Mouse (Mus musculus): ENCODE measurements at regions not wholly inside any gene's neighbourhood (a gene's known extent, or its start where the extent isn't known, plus 50 kb on each side); places are given as distances from the start of the nearest gene placed in this dataset.

GRCm38 (mm10) chr3:31467882-31468281 is 157.7 kb upstream of the Slc7a14 start:
- no peak for TF ChIP-seq CTCF (conservative IDR thresholded peaks at IDR 0.05; ENCODE audit: insufficient read depth, insufficient read length, low read depth, low read length)
- no peak for TF ChIP-seq POLR2A (IDR thresholded peaks at IDR 0.05; ENCODE audit: low read depth, low read length)
- Histone ChIP-seq H3K4me3 (ENCODE audit: insufficient read depth, low read depth, low read length) (no peak overlapping the region), H3K27me3 (replicated peaks; ENCODE audit: control insufficient read depth, insufficient read depth, low read length) (no peaks in the 10 kb centered on the region), H3K27ac (ENCODE audit: insufficient read depth, low read depth, low read length) (no peak overlapping the region), H3K36me3 (ENCODE audit: control insufficient read depth, insufficient read depth, low read length) (no peaks in the 10 kb centered on the region), H3K4me1 (ENCODE audit: control insufficient read depth, insufficient read depth, low read length) (no peaks in the 10 kb centered on the region)
- DNase-seq = no peak
- WGBS = 12% methylated on average over 1 of the region's 1 CpGs

GRCm38 (mm10) chr3:31464260-31464659 is 154.1 kb upstream of the Slc7a14 start:
- no peak for TF ChIP-seq POLR2A (IDR thresholded peaks at IDR 0.05; ENCODE audit: low read depth, low read length)
- no peak for TF ChIP-seq CTCF (conservative IDR thresholded peaks at IDR 0.05; ENCODE audit: insufficient read depth, insufficient read length, low read depth, low read length)
- H3K4me1 ChIP-seq (ENCODE audit: control insufficient read depth, insufficient read depth, low read length) = no peaks in the 10 kb centered on the region
- DNase-seq = no peak
- H3K27ac ChIP-seq (ENCODE audit: insufficient read depth, low read depth, low read length) = no peak overlapping the region
- no peaks in the 10 kb centered on the region for H3K27me3 ChIP-seq (replicated peaks; ENCODE audit: control insufficient read depth, insufficient read depth, low read length)
- H3K4me3 ChIP-seq (ENCODE audit: insufficient read depth, low read depth, low read length) = no peak overlapping the region
- no peaks in the 10 kb centered on the region for H3K36me3 ChIP-seq (ENCODE audit: control insufficient read depth, insufficient read depth, low read length)
- WGBS = 66% methylated on average over 4 of the region's 4 CpGs

GRCm38 (mm10) chr3:31459456-31459855 is 149.3 kb upstream of the Slc7a14 start:
- Histone ChIP-seq H3K4me3 (ENCODE audit: insufficient read depth, low read depth, low read length) (no peak overlapping the region), H3K27ac (ENCODE audit: insufficient read depth, low read depth, low read length) (no peak overlapping the region), H3K36me3 (ENCODE audit: control insufficient read depth, insufficient read depth, low read length) (no peaks in the 10 kb centered on the region), H3K4me1 (ENCODE audit: control insufficient read depth, insufficient read depth, low read length) (no peaks in the 10 kb centered on the region), H3K27me3 (replicated peaks; ENCODE audit: control insufficient read depth, insufficient read depth, low read length) (no peaks in the 10 kb centered on the region)
- TF ChIP-seq CTCF (conservative IDR thresholded peaks at IDR 0.05; ENCODE audit: insufficient read depth, insufficient read length, low read depth, low read length) (peak; percentile 42; the same call in 1 of the 2 replicates), POLR2A (IDR thresholded peaks at IDR 0.05; ENCODE audit: low read depth, low read length) (no peak)
- DNase-seq = peak; percentile 10
- 51% methylated on average over 5 of the region's 5 CpGs for WGBS

- H3K27me3 ChIP-seq (replicated peaks; ENCODE audit: control insufficient read depth, insufficient read depth, low read length) = no peaks in the 10 kb centered on the region
- no peak overlapping the region for H3K4me3 ChIP-seq (ENCODE audit: insufficient read depth, low read depth, low read length)
- no peaks in the 10 kb centered on the region for H3K36me3 ChIP-seq (ENCODE audit: control insufficient read depth, insufficient read depth, low read length)
- TF ChIP-seq POLR2A (IDR thresholded peaks at IDR 0.05; ENCODE audit: low read depth, low read length) = no peak
- TF ChIP-seq CTCF (conservative IDR thresholded peaks at IDR 0.05; ENCODE audit: insufficient read depth, insufficient read length, low read depth, low read length) = no peak
- H3K27ac ChIP-seq (ENCODE audit: insufficient read depth, low read depth, low read length) = no peak overlapping the region
- DNase-seq = no peak
- 69% methylated on average over 3 of the region's 4 CpGs for WGBS
- no peaks in the 10 kb centered on the region for H3K4me1 ChIP-seq (ENCODE audit: control insufficient read depth, insufficient read depth, low read length)
These were observed 147.8 kb upstream of the Slc7a14 start for GRCm38 (mm10) chr3:31457938-31458337.

GRCm38 (mm10) chr3:31455031-31455430 is 144.9 kb upstream of the Slc7a14 start:
- no peak overlapping the region for H3K27ac ChIP-seq (ENCODE audit: insufficient read depth, low read depth, low read length)
- TF ChIP-seq POLR2A (IDR thresholded peaks at IDR 0.05; ENCODE audit: low read depth, low read length) (no peak), CTCF (conservative IDR thresholded peaks at IDR 0.05; ENCODE audit: insufficient read depth, insufficient read length, low read depth, low read length) (no peak)
- H3K4me1 ChIP-seq (ENCODE audit: control insufficient read depth, insufficient read depth, low read length) = no peaks in the 10 kb centered on the region
- DNase-seq = no peak
- 77% methylated on average over 5 of the region's 5 CpGs for WGBS
- H3K4me3 ChIP-seq (ENCODE audit: insufficient read depth, low read depth, low read length) = no peak overlapping the region
- H3K36me3 ChIP-seq (ENCODE audit: control insufficient read depth, insufficient read depth, low read length) = no peaks in the 10 kb centered on the region
- no peaks in the 10 kb centered on the region for H3K27me3 ChIP-seq (replicated peaks; ENCODE audit: control insufficient read depth, insufficient read depth, low read length)

- Histone ChIP-seq H3K4me1 (ENCODE audit: control insufficient read depth, insufficient read depth, low read length) (no peaks in the 10 kb centered on the region), H3K27me3 (replicated peaks; ENCODE audit: control insufficient read depth, insufficient read depth, low read length) (no peaks in the 10 kb centered on the region), H3K4me3 (ENCODE audit: insufficient read depth, low read depth, low read length) (no peak overlapping the region), H3K27ac (ENCODE audit: insufficient read depth, low read depth, low read length) (no peak overlapping the region), H3K36me3 (ENCODE audit: control insufficient read depth, insufficient read depth, low read length) (no peaks in the 10 kb centered on the region)
- WGBS = 100% methylated on average over 1 of the region's 1 CpGs
- TF ChIP-seq POLR2A (IDR thresholded peaks at IDR 0.05; ENCODE audit: low read depth, low read length) (no peak), CTCF (conservative IDR thresholded peaks at IDR 0.05; ENCODE audit: insufficient read depth, insufficient read length, low read depth, low read length) (no peak)
- no peak for DNase-seq
These were observed 134.7 kb upstream of the Slc7a14 start for GRCm38 (mm10) chr3:31444861-31445260.

- no peaks in the 10 kb centered on the region for H3K27me3 ChIP-seq (replicated peaks; ENCODE audit: control insufficient read depth, insufficient read depth, low read length)
- H3K4me3 ChIP-seq (ENCODE audit: insufficient read depth, low read depth, low read length) = no peak overlapping the region
- H3K4me1 ChIP-seq (ENCODE audit: control insufficient read depth, insufficient read depth, low read length) = no peaks in the 10 kb centered on the region
- no peak overlapping the region for H3K27ac ChIP-seq (ENCODE audit: insufficient read depth, low read depth, low read length)
- 81% methylated on average over 7 of the region's 7 CpGs for WGBS
- no peaks in the 10 kb centered on the region for H3K36me3 ChIP-seq (ENCODE audit: control insufficient read depth, insufficient read depth, low read length)
- TF ChIP-seq CTCF (conservative IDR thresholded peaks at IDR 0.05; ENCODE audit: insufficient read depth, insufficient read length, low read depth, low read length) = no peak
- TF ChIP-seq POLR2A (IDR thresholded peaks at IDR 0.05; ENCODE audit: low read depth, low read length) = no peak
- no peak for DNase-seq
These were observed 134.1 kb upstream of the Slc7a14 start for GRCm38 (mm10) chr3:31444311-31444710.

GRCm38 (mm10) chr3:31443894-31444293 is 133.7 kb upstream of the Slc7a14 start:
- H3K27me3 ChIP-seq (replicated peaks; ENCODE audit: control insufficient read depth, insufficient read depth, low read length) = no peaks in the 10 kb centered on the region
- TF ChIP-seq CTCF (conservative IDR thresholded peaks at IDR 0.05; ENCODE audit: insufficient read depth, insufficient read length, low read depth, low read length) (no peak), POLR2A (IDR thresholded peaks at IDR 0.05; ENCODE audit: low read depth, low read length) (no peak)
- no peak overlapping the region for H3K27ac ChIP-seq (ENCODE audit: insufficient read depth, low read depth, low read length)
- no peaks in the 10 kb centered on the region for H3K36me3 ChIP-seq (ENCODE audit: control insufficient read depth, insufficient read depth, low read length)
- 89% methylated on average over 5 of the region's 5 CpGs for WGBS
- DNase-seq = no peak
- H3K4me3 ChIP-seq (ENCODE audit: insufficient read depth, low read depth, low read length) = no peak overlapping the region
- no peaks in the 10 kb centered on the region for H3K4me1 ChIP-seq (ENCODE audit: control insufficient read depth, insufficient read depth, low read length)
